Mouse (Mus musculus) olfactory bulb, adult 2 months (tissue): Measurements from ENCODE around the gene Tmprss4.

Experiments used
- CTCF ChIP-seq: fragments of 200-500 bp; IDR thresholded peaks from 2 replicates; pipeline ENCODE4 v1.5.1; 2012; ENCODE audit warnings: low read depth, mild to moderate bottlenecking, low read length, moderate library complexity; ENCODE audit not compliant: insufficient read depth
- POLR2A ChIP-seq: fragments of 200-500 bp; IDR thresholded peaks from 2 replicates; pipeline ENCODE4 v1.6.1; 2012; ENCODE audit warnings: mild to moderate bottlenecking, low read depth, low read length, moderate library complexity; ENCODE audit not compliant: insufficient read depth

DNA sequence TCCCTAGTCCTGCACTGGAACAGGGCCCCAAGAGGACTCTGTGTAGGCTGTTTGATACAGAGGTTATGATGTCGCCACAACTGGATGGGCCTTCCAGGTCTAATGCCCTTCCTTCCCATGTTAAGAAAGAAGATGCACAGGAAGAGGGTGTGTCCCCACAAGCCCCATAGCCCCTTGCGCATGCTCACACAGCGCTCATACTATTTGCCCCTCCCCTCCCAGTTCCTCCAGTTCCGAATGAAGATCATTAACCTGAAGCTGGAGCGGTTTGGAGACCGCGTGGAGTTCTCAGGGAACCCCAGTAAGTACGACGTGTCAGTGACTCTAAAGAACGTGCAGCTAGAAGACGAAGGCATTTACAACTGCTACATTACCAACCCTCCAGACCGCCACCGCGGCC is 78.7 kb downstream of the Tmprss4 start:
- TF ChIP-seq CTCF = no peak
- TF ChIP-seq POLR2A = no peak
